Mouse (Mus musculus): ENCODE data around the gene Gm19345.

Gene Gm19345

GRCm38 (mm10) chr7:19875948-19876682 lies 24.3 kb downstream of the Gm19345 start:
- DNase-seq, result no peak

DNA sequence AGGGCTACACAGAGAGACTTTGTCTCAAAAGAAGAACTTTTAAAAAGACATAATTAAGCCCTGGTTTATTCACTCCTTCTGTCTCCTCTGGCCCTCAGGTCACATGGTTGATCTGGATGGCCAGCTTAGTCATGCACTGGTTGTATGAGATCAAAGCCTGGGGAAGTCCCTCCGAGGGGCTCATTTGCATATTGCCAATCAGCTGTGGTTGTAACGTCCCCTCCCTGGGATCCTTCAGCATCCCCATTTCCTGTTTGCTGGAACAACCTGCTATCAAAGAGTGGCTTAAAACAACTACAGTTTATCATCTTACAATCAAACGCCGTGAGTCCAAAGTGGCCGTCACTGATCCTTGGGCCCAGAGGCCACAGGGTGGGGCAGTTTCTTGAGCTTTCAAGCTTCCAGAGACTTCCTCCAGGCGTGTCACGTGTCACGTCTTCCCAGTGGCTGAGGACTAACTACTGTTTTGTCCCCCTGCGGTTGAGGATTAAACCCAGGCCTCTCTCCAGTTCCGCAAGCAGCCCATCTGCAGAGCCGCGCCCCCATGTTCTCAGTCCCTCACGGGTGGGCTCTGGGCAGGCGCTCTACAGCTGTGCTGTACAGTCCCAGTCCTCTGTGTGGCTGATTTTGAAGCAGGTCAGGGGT lies 25.1 kb downstream of the Gm19345 start:
- no peak for DNase-seq

- DNase-seq, result no peak
These were observed 29.0 kb downstream of the Gm19345 start for GRCm38 (mm10) chr7:19880754-19881153.

DNA sequence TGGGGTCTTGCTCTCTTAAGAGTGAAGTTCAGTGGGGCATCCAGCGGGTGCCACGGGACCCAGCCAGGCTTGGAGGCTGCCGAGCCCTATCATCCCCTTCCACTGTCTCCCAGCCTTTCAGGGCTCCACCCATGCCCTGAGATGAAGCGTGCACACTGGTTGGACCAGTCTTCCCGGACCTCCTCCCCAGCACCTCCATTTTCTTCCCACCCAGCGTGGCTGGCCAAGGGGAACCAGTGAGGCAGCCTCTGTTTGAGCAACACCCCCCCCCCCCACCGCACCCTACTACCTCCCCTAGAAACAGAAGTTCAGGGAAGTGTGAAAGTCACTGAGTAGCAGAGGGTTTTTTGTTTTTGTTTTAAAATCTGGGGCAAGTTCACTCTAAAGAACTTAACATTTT lies 36.0 kb downstream of the Gm19345 start, which contains the start of gene Ceacam19:
Ceacam19 (minus strand) TSS at position 117 of the 400 bp plus-strand sequence.
- no peak for DNase-seq

DNA sequence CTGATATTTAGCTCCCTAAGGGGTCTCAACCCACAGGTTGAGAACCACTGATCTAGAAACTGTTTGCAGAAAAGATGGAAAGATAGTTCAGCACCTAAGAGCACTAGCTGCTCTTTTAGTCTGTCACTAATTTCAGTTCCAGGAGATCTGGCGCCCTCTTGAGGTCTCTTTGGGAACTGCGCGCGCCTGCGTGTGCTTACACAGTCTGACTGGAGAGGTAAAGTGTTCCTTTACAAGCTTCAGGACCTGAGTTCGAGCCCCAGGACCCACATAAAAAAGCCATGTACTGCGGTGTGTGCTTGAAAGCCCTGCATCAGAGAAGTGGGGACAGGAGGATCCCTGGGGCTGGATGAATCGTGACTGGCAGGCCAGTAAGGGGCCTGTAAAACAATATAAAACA lies 38.1 kb downstream of the Gm19345 start:
- no peak for DNase-seq
